ENCODE assay signal across 7 mouse cellular contexts in genomic region chr2:120403986-120404822, GRCm38 (mm10). TPM values are rescaled to one million over a fixed set of nuclear protein-coding genes. Genes with fewer than 3 reads are reported as not detected.
A peak's percentile ranks its signal among the peaks of the same experiment; 100 is the strongest.
DNase-seq lines count a peak whose midpoint lies in the region; ATAC-seq lines count a peak whose summit lies in the region.

Tmem87a (minus strand) TSS chr2:120404113.

- peak; percentile 99 for ATAC-seq in embryonic facial prominence, embryonic 12.5 days (ENCODE audit: insufficient number of reproducible peaks, insufficient read depth, low FRiP score, low TSS enrichment)
- peak; percentile 99 for ATAC-seq in limb, embryonic 11.5 days (ENCODE audit: insufficient number of reproducible peaks, low FRiP score, low TSS enrichment, low read depth)
- ATAC-seq in midbrain, embryonic 14.5 days (ENCODE audit: low FRiP score, low TSS enrichment): peak; percentile 99

- H3K9me3 ChIP-seq in embryonic facial prominence, embryonic 12.5 days: 0 out of 2 replicates have a peak, but pooled peaks cover 5% of the 10 kb centered on the region
- H3K9me3 ChIP-seq in limb, embryonic 11.5 days (ENCODE audit: control insufficient read depth, low read length): no peaks in the 10 kb centered on the region
- H3K9me3 ChIP-seq in midbrain, embryonic 14.5 days (ENCODE audit: control insufficient read depth, low read length): no peaks in the 10 kb centered on the region

- peaks cover 9% of the 10 kb centered on the region for H3K4me1 ChIP-seq in embryonic facial prominence, embryonic 12.5 days
- H3K4me1 ChIP-seq in limb, embryonic 11.5 days (ENCODE audit: control insufficient read depth, insufficient read depth, low read length): no peaks in the 10 kb centered on the region; the same call in 1 of the 2 replicates
- peaks cover 18% of the 10 kb centered on the region for H3K4me1 ChIP-seq in midbrain, embryonic 14.5 days (ENCODE audit: control insufficient read depth, insufficient read depth, low read length)

- H3K4me2 ChIP-seq in embryonic facial prominence, embryonic 12.5 days (replicated peaks): peak within 1 kb of the TSS; percentile 66
- H3K4me2 ChIP-seq in limb, embryonic 11.5 days (ENCODE audit: low read depth, severe bottlenecking): peak within 1 kb of the TSS; percentile 79
- H3K4me2 ChIP-seq in midbrain, embryonic 14.5 days (ENCODE audit: low read length): peak within 1 kb of the TSS; percentile 91

- no peaks in the 10 kb centered on the region for H3K27me3 ChIP-seq in embryonic facial prominence, embryonic 12.5 days
- H3K27me3 ChIP-seq in limb, embryonic 11.5 days (ENCODE audit: control insufficient read depth, insufficient read depth, low read length): no peaks in the 10 kb centered on the region
- H3K27me3 ChIP-seq in midbrain, embryonic 14.5 days (ENCODE audit: control insufficient read depth, insufficient read depth, low read length): no peaks in the 10 kb centered on the region

- H3K4me3 ChIP-seq in embryonic facial prominence, embryonic 12.5 days: peak within 1 kb of the TSS; percentile 73
- H3K4me3 ChIP-seq in limb, embryonic 11.5 days (ENCODE audit: low read depth, low read length): peak within 1 kb of the TSS; percentile 70
- peak within 1 kb of the TSS; percentile 81 for H3K4me3 ChIP-seq in midbrain, embryonic 14.5 days (replicated peaks; ENCODE audit: low read depth, low read length)

- under 1% methylated on average over 34 of the region's 34 CpGs for WGBS in embryonic facial prominence, embryonic 12.5 days
- 1% methylated on average over 34 of the region's 34 CpGs for WGBS in limb, embryonic 11.5 days
- under 1% methylated on average over 34 of the region's 34 CpGs for WGBS in midbrain, embryonic 14.5 days

- H3K27ac ChIP-seq in embryonic facial prominence, embryonic 12.5 days: peak within 1 kb of the TSS; percentile 97
- H3K27ac ChIP-seq in limb, embryonic 11.5 days (replicated peaks; ENCODE audit: low read depth, low read length): peak within 1 kb of the TSS; percentile 90
- peak within 1 kb of the TSS; percentile 84 for H3K27ac ChIP-seq in midbrain, embryonic 14.5 days (replicated peaks; ENCODE audit: low read depth, low read length)

- H3K36me3 ChIP-seq in embryonic facial prominence, embryonic 12.5 days: no peaks in the 10 kb centered on the region
- H3K36me3 ChIP-seq in limb, embryonic 11.5 days (ENCODE audit: control insufficient read depth, insufficient read depth, low read length): no peaks in the 10 kb centered on the region
- peaks cover 5% of the 10 kb centered on the region; the same call in 1 of the 2 replicates for H3K36me3 ChIP-seq in midbrain, embryonic 14.5 days (ENCODE audit: control insufficient read depth, insufficient read depth, low read length)

- peak; percentile 91 for DNase-seq in adrenal gland, postnatal 25 days
- DNase-seq in heart, adult 11 months: peak; percentile 99
- peak; percentile 96 for DNase-seq in kidney, adult 18-20 months
- DNase-seq in limb, embryonic 11.5 days (ENCODE audit: low spot score): peak; percentile 96
- DNase-seq in midbrain, embryonic 14.5 days: peak; percentile 98
- peak; percentile 88 to 89 for DNase-seq in spleen, adult 18-20 months

- peak within 1 kb of the TSS; percentile 77 for H3K9ac ChIP-seq in embryonic facial prominence, embryonic 12.5 days
- peak within 1 kb of the TSS; percentile 83 for H3K9ac ChIP-seq in limb, embryonic 11.5 days (ENCODE audit: low read length)
- H3K9ac ChIP-seq in midbrain, embryonic 14.5 days (replicated peaks; ENCODE audit: low read length): peak within 1 kb of the TSS; percentile 79

RNA-seq across cellular contexts. Expression of gene Tmem87a, which starts in this region (rescaled TPM):
- total RNA-seq in adrenal gland, postnatal 25 days (2021): 43.3 and 49.9 TPM in 2 replicates
- 9.0 and 9.6 TPM in 2 replicates for polyA plus RNA-seq in embryonic facial prominence, embryonic 12.5 days (2016; fragmentation: Nextera tagmentation; extraction: Ambion mirVana)
- polyA plus RNA-seq in limb, embryonic 11.5 days (2014; fragmentation: Nextera tagmentation; extraction: Ambion mirVana): 7.2 and 8.3 TPM in 2 replicates
- polyA plus RNA-seq in midbrain, embryonic 14.5 days (2014; fragmentation: Nextera tagmentation; extraction: Ambion mirVana): 11.1 and 12.1 TPM in 2 replicates

Comparison
In these comparisons a context has a peak if more than half of its experiments do, and no peak if none do; other contexts are left out.
1. Peak in every context shown above with its lines: DNase-seq, ATAC-seq, H3K4me3 ChIP-seq and H3K27ac ChIP-seq.